Mouse (Mus musculus) CD4-positive, CD25-positive, alpha-beta regulatory T cell, adult 4 months (primary cell): ENCODE results near the gene Tbx1. TPM values are rescaled to one million over a fixed set of nuclear protein-coding genes. Genes with fewer than 3 reads are reported as not detected.

Experiments used
- ATAC-seq: one replicate; pipeline ENCODE4 v1.8.0; 2017
- polyA plus RNA-seq, 2 experiments: library from polyadenylated mRNA; unstranded; fragments of 100-300 nt; shearing (Covaris generic); gene quantifications; one replicate each; pipeline ENCODE4 v1.2.1; 2017

The Tbx1 gene
- not detected for polyA plus RNA-seq

GRCm38 (mm10) chr16:18589804-18590790 is at the start of gene Tbx1:
Tbx1 (minus strand) TSS chr16:18590671.
- ATAC-seq = peak; percentile 80

GRCm38 (mm10) chr16:18639382-18639929 is 49.0 kb upstream of the Tbx1 start:
- no peak for ATAC-seq

- no peak for ATAC-seq
These were observed 47.9 kb upstream of the Tbx1 start for GRCm38 (mm10) chr16:18638396-18638795.

GRCm38 (mm10) chr16:18636804-18637203 is 46.3 kb upstream of the Tbx1 start:
- no peak for ATAC-seq

- no peak for ATAC-seq
These were observed 45.9 kb upstream of the Tbx1 start for GRCm38 (mm10) chr16:18636401-18636800.

- ATAC-seq = no peak
These were observed 42.9 kb upstream of the Tbx1 start for GRCm38 (mm10) chr16:18633333-18633732.

DNA sequence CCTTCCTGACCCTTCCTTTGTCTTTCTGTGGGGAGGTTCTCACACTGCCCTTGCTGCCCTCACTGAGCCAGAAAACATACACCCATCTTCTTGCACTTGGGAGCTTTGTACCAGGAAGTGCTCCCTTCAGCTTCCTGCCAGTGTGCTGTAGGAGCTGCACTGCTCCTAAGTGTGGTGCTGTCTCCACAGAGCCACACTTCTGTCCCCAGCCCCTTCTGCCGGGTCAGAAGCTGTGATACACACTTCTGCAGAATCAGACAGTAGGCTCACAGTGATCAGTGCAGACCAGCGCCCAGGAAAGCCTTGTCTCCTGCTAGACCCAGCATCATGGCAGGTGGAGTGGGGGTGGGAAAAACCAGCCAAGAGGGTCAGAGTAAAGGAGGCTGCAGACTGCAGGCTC is 42.3 kb upstream of the Tbx1 start:
- no peak for ATAC-seq

GRCm38 (mm10) chr16:18632059-18632458 is 41.6 kb upstream of the Tbx1 start:
- ATAC-seq = no peak

DNA sequence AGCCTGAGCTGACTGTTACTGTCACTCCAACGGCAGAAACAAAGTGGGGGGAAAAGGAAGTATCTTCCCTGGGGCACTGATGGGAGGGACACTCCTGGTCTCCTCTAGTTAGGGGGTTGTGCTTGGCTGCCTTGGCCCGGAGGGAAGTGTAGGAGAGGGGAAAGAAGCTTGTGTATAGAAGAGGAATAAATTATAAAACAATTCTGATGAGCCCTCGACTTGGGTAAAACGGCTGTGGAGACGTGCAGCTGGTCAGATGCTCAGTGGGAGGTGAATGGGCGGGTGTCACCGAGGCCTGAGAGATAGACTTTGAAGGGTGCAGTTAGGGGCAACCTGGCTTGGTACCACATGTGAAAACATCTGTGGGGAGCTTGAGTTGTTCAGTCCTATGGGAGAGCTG is 40.7 kb upstream of the Tbx1 start:
- ATAC-seq = no peak

GRCm38 (mm10) chr16:18630291-18630690 is 39.8 kb upstream of the Tbx1 start:
- no peak for ATAC-seq

DNA sequence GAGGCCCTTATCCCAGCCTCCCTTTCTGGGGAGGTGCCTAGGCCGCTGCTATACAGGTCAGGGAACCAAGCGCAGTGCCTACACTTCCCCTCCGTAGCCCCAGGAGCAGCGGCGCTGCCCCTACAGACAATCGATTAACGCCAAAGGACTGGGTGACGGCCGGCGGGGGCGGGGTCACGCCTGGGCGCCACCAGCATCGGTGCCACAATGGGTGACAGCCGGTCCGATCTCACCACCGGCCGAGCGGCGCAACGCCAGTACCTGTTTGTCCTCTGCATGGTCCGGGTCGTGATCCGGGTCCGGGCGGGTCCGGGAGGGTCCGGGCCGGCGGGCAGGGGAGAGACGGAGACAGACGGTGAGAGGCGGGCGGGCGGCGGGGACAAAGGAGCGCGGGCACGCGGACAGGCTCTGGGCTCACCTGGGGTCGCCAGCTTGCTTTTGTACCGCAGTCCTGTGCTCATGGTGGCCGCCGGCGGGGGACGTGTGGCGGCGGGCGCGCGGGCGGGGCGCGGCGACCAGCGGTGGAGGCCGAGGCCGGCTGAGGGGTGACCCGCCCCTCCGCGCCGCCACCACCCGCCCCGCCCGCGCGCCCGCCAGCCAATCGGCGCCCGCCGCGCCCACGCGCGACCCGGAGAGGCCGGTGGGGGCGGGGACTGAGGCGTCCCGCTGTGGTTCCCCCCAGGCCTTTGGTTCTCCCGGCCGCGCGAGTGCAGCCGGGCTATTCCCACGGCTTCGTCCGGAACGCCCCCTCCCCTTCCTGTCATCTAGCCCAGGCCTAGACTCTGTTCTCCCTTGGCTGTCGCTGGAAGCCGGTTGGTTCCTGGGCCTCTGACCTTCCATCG is 39.1 kb upstream of the Tbx1 start, which contains the start of gene Sept5:
TSS of gene Sept5 (minus strand) at position 565 of the 842 bp plus-strand sequence.
- ATAC-seq = no peak

- ATAC-seq = no peak
These were observed 38.5 kb upstream of the Tbx1 start for GRCm38 (mm10) chr16:18628948-18629340.

GRCm38 (mm10) chr16:18628206-18628947 is 37.9 kb upstream of the Tbx1 start:
- no peak for ATAC-seq

DNA sequence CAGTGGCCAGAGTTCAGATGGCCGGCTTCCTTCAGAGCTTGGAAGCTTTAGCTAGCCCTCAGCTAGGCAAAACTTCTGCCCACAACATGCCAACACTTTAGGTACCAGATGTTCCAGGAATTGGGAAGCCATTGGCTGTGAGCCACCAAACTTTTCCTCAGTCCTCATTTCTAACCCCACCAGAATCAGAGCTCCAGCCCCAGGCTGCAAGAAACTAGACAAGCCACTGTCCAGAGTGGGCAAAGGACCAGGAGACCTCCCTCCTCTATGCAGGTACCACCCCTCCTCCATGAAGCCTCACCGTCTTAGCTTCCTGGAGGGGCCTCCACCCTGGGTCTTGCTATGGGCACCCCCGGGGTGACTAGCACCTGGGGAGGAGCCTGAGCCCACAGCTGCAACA is 36.7 kb upstream of the Tbx1 start:
- no peak for ATAC-seq

- peak; percentile 78 for ATAC-seq
These were observed 36.0 kb upstream of the Tbx1 start, which contains the start of gene Gm49601 for GRCm38 (mm10) chr16:18626376-18626878. Gm49601 (minus strand) TSS chr16:18626427.

DNA sequence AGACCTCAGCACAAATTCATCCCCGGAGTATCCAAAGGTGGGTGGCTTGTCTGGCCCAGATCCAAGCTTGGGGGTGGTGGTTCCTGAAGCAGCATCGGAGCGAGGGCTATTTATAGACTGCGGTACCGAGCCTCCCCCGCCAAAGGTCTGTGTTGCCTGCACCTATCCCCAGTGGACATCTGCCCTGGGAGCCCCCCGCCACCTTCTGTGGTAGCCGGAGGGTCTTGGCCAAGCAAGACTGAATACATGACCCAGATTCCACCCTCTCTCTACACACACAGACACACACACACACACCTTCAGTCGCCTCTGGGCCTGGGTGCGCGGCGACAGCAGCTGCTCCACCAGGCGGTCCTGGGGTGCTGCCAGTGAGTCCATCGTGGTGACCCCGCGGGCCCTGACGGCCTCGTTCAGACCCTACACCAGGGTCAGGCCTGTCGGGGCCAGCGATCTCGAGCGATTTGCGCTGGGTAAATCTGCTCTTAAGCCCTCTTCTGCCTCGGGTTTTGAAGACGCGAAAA is 35.4 kb upstream of the Tbx1 start:
- peak; percentile 13 for ATAC-seq

GRCm38 (mm10) chr16:18625097-18625496 is 34.6 kb upstream of the Tbx1 start:
- no peak for ATAC-seq

DNA sequence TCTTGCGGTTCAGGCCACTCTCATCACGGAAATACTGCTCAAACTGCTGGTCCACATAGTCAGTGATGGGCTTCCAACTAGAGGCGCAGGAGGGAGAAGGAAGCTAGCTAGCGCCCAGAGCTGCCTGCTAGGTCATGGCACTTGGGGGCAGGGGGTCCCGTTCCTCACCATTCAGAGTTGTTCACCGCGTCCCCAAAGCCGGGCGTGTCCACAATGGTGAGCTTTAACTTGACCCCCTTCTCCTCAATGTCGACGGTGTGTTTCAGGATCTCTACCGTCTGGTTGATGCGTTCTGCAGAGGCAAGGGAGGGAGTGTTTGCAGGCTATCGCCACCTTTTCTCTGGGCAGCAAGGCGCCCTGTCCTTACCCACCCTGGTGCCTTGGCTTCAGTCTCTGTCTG is 34.2 kb upstream of the Tbx1 start:
- ATAC-seq = no peak

DNA sequence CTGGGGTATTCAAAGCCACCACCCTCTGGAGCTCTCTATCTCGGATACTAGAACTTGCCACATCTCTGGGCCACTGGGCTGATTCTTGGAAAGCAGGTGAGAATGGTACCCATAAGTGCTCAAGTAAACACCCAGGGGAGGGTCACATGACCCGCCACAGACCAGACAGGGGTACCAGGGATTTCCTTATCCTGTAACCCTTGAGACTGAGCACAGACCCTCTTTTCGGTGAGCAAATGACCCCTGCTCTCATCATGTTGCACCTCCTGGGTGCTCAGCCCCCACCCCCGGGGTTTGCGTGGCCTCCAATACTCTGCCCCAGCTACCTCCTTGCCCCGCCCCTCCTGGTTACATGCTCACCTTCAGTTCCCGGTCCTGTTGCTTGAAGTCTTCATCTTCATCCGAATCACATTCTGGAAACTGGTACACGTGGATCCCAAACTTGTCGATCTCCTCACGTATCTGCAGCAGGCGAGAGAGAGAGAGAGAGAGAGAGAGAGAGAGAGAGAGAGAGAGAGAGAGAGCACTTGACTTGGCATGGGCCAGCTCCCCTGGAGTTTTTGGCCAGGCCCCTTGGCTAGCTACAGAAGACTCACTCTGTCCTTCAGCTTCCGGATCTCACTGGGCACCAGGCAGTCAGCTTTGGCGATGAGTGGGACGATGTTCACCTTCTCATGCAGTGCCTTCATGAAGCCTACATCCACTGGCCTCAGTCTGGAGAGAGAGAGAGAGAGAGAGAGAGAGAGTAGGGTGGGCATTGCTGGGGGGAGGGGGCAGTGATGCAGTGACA is 33.5 kb upstream of the Tbx1 start:
- no peak for ATAC-seq

- no peak for ATAC-seq
These were observed 32.7 kb upstream of the Tbx1 start for GRCm38 (mm10) chr16:18622916-18623750.
